Mouse (Mus musculus): Measurements from ENCODE around the gene Cenpn. TPM values are rescaled to one million over a fixed set of nuclear protein-coding genes. Genes with fewer than 3 reads are reported as not detected.
A peak's percentile ranks its signal among the peaks of the same experiment; 100 is the strongest.

Cenpn gene
- total RNA-seq, 2 experiments from 2014 or later, result 7.1 to 10.5 TPM

GRCm38 (mm10) chr8:116942284-116943058 is 20.9 kb downstream of the Cenpn start:
- DNase-seq, result no peak

GRCm38 (mm10) chr8:116943161-116943554 is 21.6 kb downstream of the Cenpn start, which contains the start of gene Atmin:
Gene Atmin, plus strand, starts transcription at chr8:116943393.
- peak; percentile 94 for DNase-seq

- DNase-seq, result peak; percentile 43
These were observed 22.2 kb downstream of the Cenpn start for GRCm38 (mm10) chr8:116943555-116944384.

GRCm38 (mm10) chr8:116944385-116944696 is 22.8 kb downstream of the Cenpn start:
- DNase-seq, result no peak

GRCm38 (mm10) chr8:116945169-116945910 is 23.8 kb downstream of the Cenpn start:
- DNase-seq, result no peak

- no peak for DNase-seq
These were observed 24.8 kb downstream of the Cenpn start for GRCm38 (mm10) chr8:116946268-116946838.

- no peak for DNase-seq
These were observed 25.3 kb downstream of the Cenpn start for GRCm38 (mm10) chr8:116946851-116947250.

- DNase-seq, result no peak
These were observed 26.1 kb downstream of the Cenpn start for GRCm38 (mm10) chr8:116947589-116947988.

- DNase-seq, result no peak
These were observed 29.8 kb downstream of the Cenpn start for GRCm38 (mm10) chr8:116951369-116951768.

- no peak for DNase-seq
These were observed 30.2 kb downstream of the Cenpn start for GRCm38 (mm10) chr8:116951778-116952177.

- DNase-seq, result no peak
These were observed 30.9 kb downstream of the Cenpn start for GRCm38 (mm10) chr8:116952428-116952827.

GRCm38 (mm10) chr8:116954415-116954814 is 32.9 kb downstream of the Cenpn start:
- no peak for DNase-seq

- no peak for DNase-seq
These were observed 48.0 kb downstream of the Cenpn start for GRCm38 (mm10) chr8:116969531-116969930.

GRCm38 (mm10) chr8:116975066-116975465 is 53.5 kb downstream of the Cenpn start:
- DNase-seq, result no peak

GRCm38 (mm10) chr8:116975606-116976005 is 54.1 kb downstream of the Cenpn start:
- DNase-seq, result no peak

- DNase-seq, result no peak
These were observed 56.5 kb downstream of the Cenpn start for GRCm38 (mm10) chr8:116978052-116978451.

GRCm38 (mm10) chr8:116978631-116979256 is 57.2 kb downstream of the Cenpn start, which contains the start of gene 1700030J22Rik:
Gene 1700030J22Rik, minus strand, starts transcription at chr8:116978959.
- DNase-seq, result peak; percentile 99

GRCm38 (mm10) chr8:116980117-116980516 is 58.6 kb downstream of the Cenpn start:
- DNase-seq, result peak; percentile 78

GRCm38 (mm10) chr8:116989842-116990241 is 68.3 kb downstream of the Cenpn start:
- no peak for DNase-seq
